14 mouse cellular contexts compared by ENCODE assay signal in genomic region chr11:71636785-71637184, GRCm38 (mm10).
A peak's percentile ranks its signal among the peaks of the same experiment; 100 is the strongest.
DNase-seq lines count a peak whose midpoint lies in the region; ATAC-seq lines count a peak whose summit lies in the region.
"Had no signal": no experiment of that assay in that cellular context is flagged by ENCODE, and none has a peak within 500 bp of the region (broad histone marks: within the 10 kb centered on the region; RNA-seq: fewer than 3 reads in every experiment).

No protein-coding gene starts in this region.

- no peaks in the 10 kb centered on the region for H3K36me3 ChIP-seq in hindbrain, embryonic 11.5 days (ENCODE audit: control insufficient read depth, insufficient read depth, low read length)
- H3K36me3 ChIP-seq in hindbrain, embryonic 12.5 days = no peaks in the 10 kb centered on the region
- no peaks in the 10 kb centered on the region for H3K36me3 ChIP-seq in neural tube, embryonic 14.5 days (ENCODE audit: control insufficient read depth, insufficient read depth, low read length)
- H3K36me3 ChIP-seq: heart, embryonic 12.5 days; limb, embryonic 12.5 days; stomach, embryonic 15.5 days had no signal

- H3K9ac ChIP-seq in hindbrain, embryonic 11.5 days (ENCODE audit: low read depth, low read length) = no peak overlapping the region
- no peak overlapping the region for H3K9ac ChIP-seq in hindbrain, embryonic 12.5 days
- no peak overlapping the region for H3K9ac ChIP-seq in neural tube, embryonic 14.5 days (replicated peaks; ENCODE audit: low read depth, low read length)
- H3K9ac ChIP-seq: heart, embryonic 12.5 days; limb, embryonic 12.5 days; stomach, embryonic 15.5 days had no signal

- 0 out of 2 replicates have a peak overlapping the region, but pooled peaks have one; percentile 17 for H3K27ac ChIP-seq in hindbrain, embryonic 11.5 days (ENCODE audit: low read depth, low read length)
- H3K27ac ChIP-seq in hindbrain, embryonic 12.5 days = no peak overlapping the region
- H3K27ac ChIP-seq in neural tube, embryonic 14.5 days (ENCODE audit: low read depth, low read length) = no peak overlapping the region
- H3K27ac ChIP-seq: limb, embryonic 12.5 days; stomach, embryonic 15.5 days had no signal

- no peaks in the 10 kb centered on the region for H3K9me3 ChIP-seq in hindbrain, embryonic 11.5 days (ENCODE audit: control insufficient read depth, low read length)
- no peaks in the 10 kb centered on the region for H3K9me3 ChIP-seq in hindbrain, embryonic 12.5 days (replicated peaks)
- H3K9me3 ChIP-seq in neural tube, embryonic 14.5 days (ENCODE audit: control insufficient read depth, low read length) = no peaks in the 10 kb centered on the region
- H3K9me3 ChIP-seq: heart, embryonic 12.5 days; limb, embryonic 12.5 days; stomach, embryonic 15.5 days had no signal

- H3K4me1 ChIP-seq in hindbrain, embryonic 11.5 days (replicated peaks; ENCODE audit: control insufficient read depth, insufficient read depth, low read length) = no peaks in the 10 kb centered on the region
- H3K4me1 ChIP-seq in hindbrain, embryonic 12.5 days = peaks cover 16% of the 10 kb centered on the region
- no peaks in the 10 kb centered on the region for H3K4me1 ChIP-seq in neural tube, embryonic 14.5 days (ENCODE audit: control insufficient read depth, insufficient read depth, low read length)
- H3K4me1 ChIP-seq: heart, embryonic 12.5 days; limb, embryonic 12.5 days; stomach, embryonic 15.5 days had no signal

- H3K4me3 ChIP-seq in hindbrain, embryonic 11.5 days (ENCODE audit: low read depth, low read length) = no peak overlapping the region
- no peak overlapping the region for H3K4me3 ChIP-seq in hindbrain, embryonic 12.5 days
- H3K4me3 ChIP-seq in neural tube, embryonic 14.5 days (ENCODE audit: low read depth, low read length) = no peak overlapping the region
- H3K4me3 ChIP-seq: heart, embryonic 12.5 days; limb, embryonic 12.5 days; stomach, embryonic 15.5 days had no signal

- no peaks in the 10 kb centered on the region for H3K27me3 ChIP-seq in hindbrain, embryonic 11.5 days (ENCODE audit: control insufficient read depth, insufficient read depth, low read length)
- no peaks in the 10 kb centered on the region for H3K27me3 ChIP-seq in hindbrain, embryonic 12.5 days
- H3K27me3 ChIP-seq in neural tube, embryonic 14.5 days (ENCODE audit: control insufficient read depth, insufficient read depth, low read length) = no peaks in the 10 kb centered on the region
- H3K27me3 ChIP-seq: heart, embryonic 12.5 days; limb, embryonic 12.5 days; stomach, embryonic 15.5 days had no signal

- no peak overlapping the region for H3K4me2 ChIP-seq in hindbrain, embryonic 11.5 days (replicated peaks; ENCODE audit: low read depth, low read length)
- no peak overlapping the region for H3K4me2 ChIP-seq in hindbrain, embryonic 12.5 days (replicated peaks)
- H3K4me2 ChIP-seq in neural tube, embryonic 14.5 days (ENCODE audit: low read depth, low read length) = no peak overlapping the region
- H3K4me2 ChIP-seq: heart, embryonic 12.5 days; limb, embryonic 12.5 days; stomach, embryonic 15.5 days had no signal

- 21% methylated on average over 5 of the region's 5 CpGs for WGBS in hindbrain, embryonic 11.5 days
- 15% methylated on average over 5 of the region's 5 CpGs for WGBS in hindbrain, embryonic 12.5 days
- 5% methylated on average over 5 of the region's 5 CpGs for WGBS in neural tube, embryonic 14.5 days

- no peak for ATAC-seq in hindbrain, embryonic 11.5 days (ENCODE audit: low FRiP score)
- ATAC-seq in hindbrain, embryonic 12.5 days (ENCODE audit: low FRiP score) = no peak
- ATAC-seq in neural tube, embryonic 14.5 days (ENCODE audit: low read depth) = peak; percentile 41; the same call in 1 of the 2 replicates

- intact Hi-C loops in left cerebral cortex, postnatal 25 days (cut with DNase I) = no loop called here

- peak; percentile 43 for DNase-seq in hindbrain, embryonic 11.5 days (ENCODE audit: low spot score)
- DNase-seq in cerebellum, adult 9-10 months = peak; percentile 62
- DNase-seq in embryo, embryonic 9.5 days (ENCODE audit: extremely low spot score) = peak; percentile 48
- DNase-seq in left cerebral cortex, postnatal 25 days (ENCODE audit: low spot score in 2 of 2) = no peak
- DNase-seq in kidney, postnatal 10 days = no peak
- DNase-seq in left cerebral cortex, adult 18-20 months (ENCODE audit: low spot score in 2 of 2) = no peak
- DNase-seq: gastrocnemius, postnatal 10 days; lung, adult 2 months; right cerebral cortex, postnatal 4 days had no signal

Comparison
In these comparisons a context has a peak if more than half of its experiments do, and no peak if none do; other contexts are left out.
1. DNase-seq: peak in hindbrain, embryonic 11.5 days (single experiment), cerebellum, adult 9-10 months (single experiment) and embryo, embryonic 9.5 days (single experiment); none in left cerebral cortex, postnatal 25 days (0 of 2), kidney, postnatal 10 days (single experiment) and left cerebral cortex, adult 18-20 months (0 of 2).